Mouse (Mus musculus) liver, postnatal 0 days (tissue): ENCODE measurements around the gene Ier5. TPM values are rescaled to one million over a fixed set of nuclear protein-coding genes. Genes with fewer than 3 reads are reported as not detected.
A peak's percentile ranks its signal among the peaks of the same experiment; 100 is the strongest.

Experiments used
- ATAC-seq: fragments of 200-750 bp; cut with Nextera tagmentation; 2 replicates; pipeline ENCODE4 v1.8.0; 2017; ENCODE audit warnings: mild to moderate bottlenecking, moderate library complexity
- DNase-seq: peaks from one replicate; pipeline ENCODE4 v3.0.0-alpha.2; 2016
- H3K27ac ChIP-seq: fragments of 300-500 bp; sonication (generic); 2 replicates; pipeline ENCODE4 v1.5.1; 2014; ENCODE audit warnings: antibody characterized with exemption, moderate library complexity, mild to moderate bottlenecking, low read depth
- H3K27me3 ChIP-seq: fragments of 300-500 bp; sonication (generic); 2 replicates; pipeline ENCODE4 v1.6.1; 2014; ENCODE audit warnings: low read length, control low read depth, mixed read lengths; ENCODE audit not compliant: insufficient read depth
- H3K36me3 ChIP-seq: fragments of 300-500 bp; sonication (generic); replicated peaks from 2 replicates; pipeline ENCODE4 v1.6.1; 2014; ENCODE audit warnings: mild to moderate bottlenecking, control low read depth, low read length, moderate library complexity, mixed read lengths; ENCODE audit not compliant: insufficient read depth
- H3K4me1 ChIP-seq: fragments of 300-500 bp; sonication (generic); 2 replicates; pipeline ENCODE4 v1.6.1; 2014; ENCODE audit warnings: antibody characterized with exemption, mild to moderate bottlenecking, control low read depth; ENCODE audit not compliant: insufficient read depth
- H3K4me2 ChIP-seq: fragments of 300-500 bp; sonication (generic); 2 replicates; pipeline ENCODE4 v1.6.1; 2014; ENCODE audit warnings: low read depth, mild to moderate bottlenecking, low read length, moderate library complexity, mixed read lengths
- H3K4me3 ChIP-seq: fragments of 300-500 bp; sonication (generic); 2 replicates; pipeline ENCODE4 v1.5.1; 2014; ENCODE audit warnings: low read depth, low read length
- H3K9ac ChIP-seq: fragments of 300-500 bp; sonication (generic); replicated peaks from 2 replicates; pipeline ENCODE4 v1.6.1; 2014; ENCODE audit warnings: mild to moderate bottlenecking, moderate library complexity
- H3K9me3 ChIP-seq: fragments of 300-500 bp; sonication (generic); 2 replicates; pipeline ENCODE4 v1.6.1; 2016; ENCODE audit warnings: mild to moderate bottlenecking, control low read depth, low read length, mixed read lengths
- CTCF ChIP-seq: sonication (generic); IDR thresholded peaks from 2 replicates; pipeline ENCODE4 v1.5.1; 2016; ENCODE audit warnings: antibody characterized with exemption, low read depth
- EP300 ChIP-seq: IDR thresholded peaks from 2 replicates; pipeline ENCODE4 v1.6.1; 2016; ENCODE audit warnings: antibody characterized with exemption, low read depth, mild to moderate bottlenecking
- WGBS: fragments of 180-500 bp; shearing (Covaris S2); extraction: QIAGEN DNeasy Blood & Tissue Kit; methylation state at CpG from one replicate; pipeline ENCODE4 v1.1.7; 2014; ENCODE audit not compliant: insufficient replicate concordance; 5-methylcytosine and 5-hydroxymethylcytosine counted together
- polyA plus RNA-seq: library from polyadenylated mRNA; unstranded; fragments of >200 nt; fragmentation: Nextera tagmentation; extraction: Ambion mirVana; gene quantifications from 2 replicates; pipeline ENCODE4 v1.2.1, GENCODE M21; 2015

The Ier5 gene
- polyA plus RNA-seq, 1 experiment from 2014 or later: 1.5 TPM

DNA sequence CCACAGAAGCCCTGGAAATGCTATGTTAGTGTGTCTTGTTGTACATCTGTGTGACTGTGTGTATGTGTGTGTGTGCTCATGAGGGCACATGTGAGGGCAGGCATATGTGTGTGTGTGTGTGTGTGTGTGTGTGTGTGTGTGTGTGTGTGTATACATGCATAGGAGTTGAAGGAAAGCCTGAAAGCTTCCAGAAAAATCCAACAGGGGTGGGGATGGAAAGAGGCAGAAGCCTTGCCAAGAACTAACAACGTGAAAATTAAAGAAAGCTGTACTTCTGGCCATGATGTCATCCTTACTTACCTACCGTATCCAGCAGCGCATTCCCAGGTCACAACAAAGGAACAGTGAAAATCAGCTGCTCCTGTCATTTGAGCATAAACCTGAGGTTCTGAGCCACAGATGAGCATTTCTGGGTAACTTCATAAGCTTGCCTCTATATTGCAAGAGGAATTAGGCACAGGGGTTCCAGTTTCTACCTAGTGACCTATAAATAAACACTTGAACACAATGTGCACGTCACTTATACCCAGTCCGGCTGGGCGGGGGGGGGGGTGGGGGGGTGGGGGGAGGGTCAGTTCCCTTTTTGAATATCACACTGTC, 45.0 kb downstream of the Ier5 start:
- H3K4me3 ChIP-seq: no peak overlapping the region

DNA sequence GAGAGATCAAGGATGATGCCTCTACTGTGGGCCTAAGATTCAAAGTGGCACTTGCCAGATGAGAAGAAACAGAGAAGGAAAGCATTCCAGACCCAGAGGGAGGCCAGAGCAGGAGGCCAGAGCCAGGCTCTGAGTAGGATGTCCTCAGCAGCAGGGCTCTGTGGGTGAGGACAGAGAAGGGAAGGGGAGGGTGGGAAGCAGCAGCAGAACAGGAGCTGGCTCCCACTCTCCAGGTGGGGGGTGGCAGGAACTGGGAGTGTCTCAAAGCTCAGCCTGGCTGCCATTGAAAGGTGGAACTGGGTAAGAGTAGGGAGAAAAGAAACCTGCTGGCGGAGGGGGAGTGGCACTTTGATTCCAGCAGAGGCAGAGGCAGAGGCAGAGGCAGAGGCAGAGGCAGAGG, 46.1 kb downstream of the Ier5 start:
- H3K27me3 ChIP-seq: no peaks in the 10 kb centered on the region
- no peak overlapping the region for H3K9ac ChIP-seq
- no peak for DNase-seq
- peaks cover 29% of the 10 kb centered on the region for H3K4me1 ChIP-seq
- no peak for TF ChIP-seq EP300
- TF ChIP-seq CTCF: no peak
- 81% methylated on average over 1 of the region's 1 CpGs for WGBS
- H3K9me3 ChIP-seq: no peaks in the 10 kb centered on the region
- H3K4me3 ChIP-seq: no peak overlapping the region
- H3K27ac ChIP-seq: no peak overlapping the region
- H3K36me3 ChIP-seq: no peaks in the 10 kb centered on the region
- ATAC-seq: no peak
- no peak overlapping the region for H3K4me2 ChIP-seq

More for the DNA sequence above, 45.0 kb downstream of the Ier5 start:
- Histone ChIP-seq H3K9ac (no peak overlapping the region), H3K9me3 (no peaks in the 10 kb centered on the region), H3K4me2 (no peak overlapping the region), H3K27ac (no peak overlapping the region), H3K27me3 (no peaks in the 10 kb centered on the region), H3K4me1 (peaks cover 38% of the 10 kb centered on the region), H3K36me3 (no peaks in the 10 kb centered on the region)
- ATAC-seq (no peak), DNase-seq (no peak)
- TF ChIP-seq CTCF (no peak), EP300 (no peak)
- WGBS: 27% methylated on average over 6 of the region's 6 CpGs

DNA sequence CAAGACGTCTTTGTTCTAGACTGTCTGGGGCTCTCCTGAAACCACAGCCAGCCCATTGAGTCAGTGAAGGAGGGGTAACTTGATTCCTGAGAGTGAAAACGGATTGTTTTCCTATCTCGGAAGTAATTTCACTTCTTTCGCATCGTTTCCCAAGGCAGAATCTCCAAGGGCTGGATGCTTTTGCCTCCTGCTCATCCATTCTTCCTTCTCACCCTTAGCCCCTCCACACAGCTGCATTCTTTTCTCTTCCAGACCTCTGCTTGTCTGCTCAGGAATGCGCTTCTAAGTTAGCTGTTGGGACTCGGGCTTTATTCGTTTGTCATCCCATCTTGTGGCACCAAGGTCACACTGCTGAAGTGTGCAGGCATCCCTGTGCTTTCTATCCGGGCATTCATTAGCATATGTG, 46.7 kb downstream of the Ier5 start:
- Histone ChIP-seq H3K36me3 (no peaks in the 10 kb centered on the region), H3K9ac (no peak overlapping the region), H3K27ac (no peak overlapping the region), H3K4me2 (no peak overlapping the region), H3K9me3 (no peaks in the 10 kb centered on the region), H3K4me3 (no peak overlapping the region), H3K4me1 (peaks cover 23% of the 10 kb centered on the region), H3K27me3 (no peaks in the 10 kb centered on the region)
- WGBS: 58% methylated on average over 9 of the region's 9 CpGs
- no peak for DNase-seq
- TF ChIP-seq EP300 (no peak), CTCF (no peak)
- no peak for ATAC-seq

DNA sequence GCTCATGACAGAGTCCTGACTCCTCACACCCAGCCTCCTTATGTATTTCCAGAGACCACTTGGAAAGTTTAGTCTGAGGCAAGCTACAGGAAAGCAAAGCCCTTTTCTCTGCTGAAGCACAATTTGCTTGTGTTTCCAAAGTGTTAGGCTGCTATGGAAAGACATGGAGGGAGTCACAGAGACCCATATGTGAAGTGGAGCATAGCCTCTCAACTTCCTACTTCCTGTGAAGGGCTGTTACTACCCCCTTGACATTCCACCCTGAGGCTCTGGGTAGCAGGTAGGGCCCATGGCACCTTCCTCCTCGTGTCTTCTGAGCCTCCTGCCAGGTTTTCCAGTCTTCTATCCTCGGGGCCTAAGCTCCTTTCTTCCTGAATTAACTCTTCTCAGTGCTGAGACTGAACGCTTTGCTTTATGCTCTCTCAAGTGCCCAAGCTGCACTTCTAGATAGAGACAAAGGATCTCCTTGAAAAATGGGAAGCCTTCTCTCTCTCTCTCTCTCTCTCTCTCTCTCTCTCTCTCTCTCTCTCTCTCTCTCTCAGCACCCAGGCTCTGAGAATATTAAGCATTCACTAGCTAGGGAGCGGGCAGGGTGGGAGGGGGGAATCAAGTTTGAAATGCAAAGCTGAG, 47.2 kb downstream of the Ier5 start:
- H3K36me3 ChIP-seq: no peaks in the 10 kb centered on the region
- DNase-seq (no peak), ATAC-seq (no peak)
- H3K27me3 ChIP-seq: no peaks in the 10 kb centered on the region
- H3K4me3 ChIP-seq: no peak overlapping the region
- H3K27ac ChIP-seq: no peak overlapping the region
- 38% methylated on average over 4 of the region's 4 CpGs for WGBS
- TF ChIP-seq EP300: no peak
- H3K4me1 ChIP-seq: peaks cover 22% of the 10 kb centered on the region
- H3K4me2 ChIP-seq: no peak overlapping the region
- H3K9ac ChIP-seq: no peak overlapping the region
- H3K9me3 ChIP-seq: no peaks in the 10 kb centered on the region

- Histone ChIP-seq H3K4me2 (no peak overlapping the region), H3K4me3 (no peak overlapping the region), H3K9ac (no peak overlapping the region), H3K27me3 (no peaks in the 10 kb centered on the region), H3K27ac (no peak overlapping the region), H3K9me3 (no peaks in the 10 kb centered on the region), H3K36me3 (no peaks in the 10 kb centered on the region), H3K4me1 (peaks cover 22% of the 10 kb centered on the region)
- no peak for TF ChIP-seq EP300
- TF ChIP-seq CTCF: no peak
- ATAC-seq (no peak), DNase-seq (no peak)
- WGBS: 73% methylated on average over 10 of the region's 10 CpGs
These were observed 47.7 kb downstream of the Ier5 start for GRCm38 (mm10) chr1:155051701-155052127.

DNA sequence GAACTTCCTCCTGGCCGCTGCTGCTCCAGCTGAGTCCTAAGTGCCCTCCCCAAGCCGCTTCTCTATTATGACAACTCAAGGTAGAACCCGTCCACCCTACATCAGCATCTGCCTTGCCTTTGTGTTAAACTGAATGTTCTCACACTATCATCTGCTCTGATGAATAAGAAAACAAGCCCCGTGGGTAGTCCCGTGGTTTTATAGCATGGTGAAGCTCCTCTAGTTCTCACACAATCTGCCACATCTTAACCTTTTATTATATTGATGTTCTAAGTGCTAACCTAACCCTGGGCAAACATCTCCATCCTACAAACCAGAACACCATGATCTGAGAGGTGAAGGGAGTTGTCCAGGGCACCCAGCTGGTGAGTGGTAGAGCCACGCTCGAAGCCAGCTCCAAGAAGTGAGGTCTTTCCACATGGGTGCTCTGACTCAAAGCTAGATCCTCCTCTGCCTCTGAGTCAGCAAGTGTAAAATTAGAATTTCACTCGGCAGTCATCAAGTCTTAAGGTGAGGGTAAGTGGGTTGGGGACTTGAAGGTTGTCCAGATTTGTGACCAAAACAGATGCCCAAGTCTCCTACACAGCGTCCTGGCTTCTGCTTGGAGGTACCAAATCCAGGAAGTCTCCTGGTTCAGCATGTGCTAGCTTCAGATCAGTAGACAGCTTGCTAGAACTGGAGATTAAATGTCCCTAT, 48.4 kb downstream of the Ier5 start:
- WGBS: 46% methylated on average over 9 of the region's 9 CpGs
- no peak overlapping the region for H3K4me3 ChIP-seq
- TF ChIP-seq EP300: no peak
- TF ChIP-seq CTCF: no peak
- no peaks in the 10 kb centered on the region for H3K36me3 ChIP-seq
- peak overlapping the region; percentile 74 for H3K27ac ChIP-seq
- H3K9ac ChIP-seq: no peak overlapping the region
- H3K4me2 ChIP-seq: peak overlapping the region; percentile 56
- no peak for DNase-seq
- peak; percentile 30; the same call in 1 of the 2 replicates for ATAC-seq
- H3K27me3 ChIP-seq: no peaks in the 10 kb centered on the region
- no peaks in the 10 kb centered on the region for H3K9me3 ChIP-seq
- peaks cover 17% of the 10 kb centered on the region for H3K4me1 ChIP-seq
